ENCODE assay signal across 8 mouse cellular contexts in genomic region chr15:10313522-10314455, GRCm38 (mm10). TPM values are rescaled to one million over a fixed set of nuclear protein-coding genes. Genes with fewer than 3 reads are reported as not detected.
DNase-seq lines count a peak whose midpoint lies in the region; ATAC-seq lines count a peak whose summit lies in the region.

No protein-coding gene starts in this region.

- H3K27me3 ChIP-seq in heart, embryonic 11.5 days (ENCODE audit: control insufficient read depth, insufficient read depth, low read length), result no peaks in the 10 kb centered on the region
- H3K27me3 ChIP-seq in neural tube, embryonic 14.5 days (ENCODE audit: control insufficient read depth, insufficient read depth, low read length), result no peaks in the 10 kb centered on the region

- H3K4me2 ChIP-seq in heart, embryonic 11.5 days, result no peak overlapping the region
- H3K4me2 ChIP-seq in neural tube, embryonic 14.5 days (ENCODE audit: low read depth, low read length), result no peak overlapping the region

- no peak overlapping the region for H3K9ac ChIP-seq in heart, embryonic 11.5 days (ENCODE audit: low read depth, low read length)
- H3K9ac ChIP-seq in neural tube, embryonic 14.5 days (replicated peaks; ENCODE audit: low read depth, low read length), result no peak overlapping the region

- no peak overlapping the region for H3K4me3 ChIP-seq in heart, embryonic 11.5 days (ENCODE audit: low read depth, low read length)
- no peak overlapping the region for H3K4me3 ChIP-seq in neural tube, embryonic 14.5 days (ENCODE audit: low read depth, low read length)

- 60% methylated on average over 7 of the region's 7 CpGs for WGBS in heart, embryonic 11.5 days (ENCODE audit: insufficient replicate concordance)
- 40% methylated on average over 7 of the region's 7 CpGs for WGBS in neural tube, embryonic 14.5 days

- no peaks in the 10 kb centered on the region for H3K36me3 ChIP-seq in heart, embryonic 11.5 days (ENCODE audit: control insufficient read depth, insufficient read depth, low read length)
- H3K36me3 ChIP-seq in neural tube, embryonic 14.5 days (ENCODE audit: control insufficient read depth, insufficient read depth, low read length), result no peaks in the 10 kb centered on the region

- no peaks in the 10 kb centered on the region for H3K4me1 ChIP-seq in heart, embryonic 11.5 days (ENCODE audit: control insufficient read depth, insufficient read depth, low read length)
- no peaks in the 10 kb centered on the region for H3K4me1 ChIP-seq in neural tube, embryonic 14.5 days (ENCODE audit: control insufficient read depth, insufficient read depth, low read length)

- ATAC-seq in heart, embryonic 11.5 days (replicated peaks; ENCODE audit: insufficient number of reproducible peaks, low FRiP score, low TSS enrichment), result no peak
- peak; percentile 85 for ATAC-seq in neural tube, embryonic 14.5 days (ENCODE audit: low read depth)

- DNase-seq in heart, adult 9 months (ENCODE audit: low spot score in 2 of 2), result peak; percentile 7 to 50
- peak; percentile 55 to 62 for DNase-seq in adrenal gland, adult 18-20 months (ENCODE audit: low spot score in 2 of 2)
- peak; percentile 44 for DNase-seq in fibroblast of lung, adult 2 months (ENCODE audit: low read depth)
- peak; percentile 42 for DNase-seq in induced T-regulatory cell, adult 2 months (ENCODE audit: low read depth)
- DNase-seq in left cerebral cortex, postnatal 14 days (ENCODE audit: low spot score in 2 of 2), result peak; percentile 71 to 72
- peak; percentile 49 for DNase-seq in thymus, postnatal 4 days

- intact Hi-C loops in left cerebral cortex, postnatal 14 days (cut with DNase I), result loop anchor here (5.0 kb wide), 1 partner anchor 856 kb away; no protein-coding TSS in a partner anchor

- no peaks in the 10 kb centered on the region for H3K9me3 ChIP-seq in heart, embryonic 11.5 days (replicated peaks; ENCODE audit: control insufficient read depth, low read length)
- H3K9me3 ChIP-seq in neural tube, embryonic 14.5 days (ENCODE audit: control insufficient read depth, low read length), result no peaks in the 10 kb centered on the region

- H3K27ac ChIP-seq in heart, embryonic 11.5 days (ENCODE audit: low read depth, low read length), result no peak overlapping the region
- H3K27ac ChIP-seq in neural tube, embryonic 14.5 days (ENCODE audit: low read depth, low read length), result no peak overlapping the region

RNA-seq across cellular contexts. Expression of gene Gm21973, which starts 11.4 kb away (rescaled TPM):
- polyA plus RNA-seq in heart, embryonic 11.5 days (2014; fragmentation: Nextera tagmentation; extraction: Ambion mirVana), result not detected in 2 replicates
- total RNA-seq in adrenal gland, adult 18-20 months (2021), result not detected
- not detected for total RNA-seq in left cerebral cortex, postnatal 14 days (2021)
- 1.8 TPM in 1 of 2 replicates, not detected in the other for polyA plus RNA-seq in neural tube, embryonic 14.5 days (2014; fragmentation: Nextera tagmentation; extraction: Ambion mirVana)

RNA-seq across cellular contexts. Expression of gene Agxt2, which starts 44.5 kb away (rescaled TPM):
- polyA plus RNA-seq in heart, embryonic 11.5 days (2014; fragmentation: Nextera tagmentation; extraction: Ambion mirVana), result 0.16 TPM in 1 of 2 replicates, not detected in the other
- 1 to 10 TPM; 1.1 to 6.8 TPM for total RNA-seq in adrenal gland, adult 18-20 months (2021)
- not detected for total RNA-seq in left cerebral cortex, postnatal 14 days (2021)
- not detected in 2 replicates for polyA plus RNA-seq in neural tube, embryonic 14.5 days (2014; fragmentation: Nextera tagmentation; extraction: Ambion mirVana)
